Mouse (Mus musculus): ENCODE results near the gene Slc39a13.
"Not testable (repeated sequence)": the region's sequence is repeated elsewhere in the genome, so short reads cannot be mapped to it uniquely, and the experiment has no call there.

Gene Slc39a13

GRCm38 (mm10) chr2:91025081-91025516 lies 45.1 kb downstream of the Slc39a13 start:
- no peak for DNase-seq (ENCODE audit: low read depth)

- no peak for DNase-seq (ENCODE audit: low read depth)
These were observed 46.3 kb downstream of the Slc39a13 start for GRCm38 (mm10) chr2:91023956-91024355.

- no peak for DNase-seq (ENCODE audit: low read depth)
These were observed 47.1 kb downstream of the Slc39a13 start for GRCm38 (mm10) chr2:91023131-91023530.

- not testable (repeated sequence) for DNase-seq (ENCODE audit: low read depth)
These were observed 48.0 kb downstream of the Slc39a13 start for GRCm38 (mm10) chr2:91022266-91022665.

- DNase-seq (ENCODE audit: low read depth): no peak
These were observed 50.3 kb downstream of the Slc39a13 start for GRCm38 (mm10) chr2:91019911-91020310.

- no peak for DNase-seq (ENCODE audit: low read depth)
These were observed 52.0 kb downstream of the Slc39a13 start for GRCm38 (mm10) chr2:91018061-91018788.

GRCm38 (mm10) chr2:91015386-91015785 lies 54.8 kb downstream of the Slc39a13 start:
- DNase-seq (ENCODE audit: low read depth): no peak

- no peak for DNase-seq (ENCODE audit: low read depth)
These were observed 56.3 kb downstream of the Slc39a13 start for GRCm38 (mm10) chr2:91013881-91014280.

Data from c-Kit-positive CD71-negative TER-119-negative erythroid progenitor cells, embryonic 14.5 days (primary cell).